Mouse (Mus musculus) CH12F3 (cell line): ENCODE results near the gene Ptpn6.

ENCODE experiments used
- in situ Hi-C: fragments of 300-500 bp; cut with MboI; formaldehyde crosslinking; loops from 2 replicates; pipeline ENCODE4 v1.14.3; 2020; ENCODE audit warnings: low sequenced_read_pairs

The Ptpn6 gene

DNA sequence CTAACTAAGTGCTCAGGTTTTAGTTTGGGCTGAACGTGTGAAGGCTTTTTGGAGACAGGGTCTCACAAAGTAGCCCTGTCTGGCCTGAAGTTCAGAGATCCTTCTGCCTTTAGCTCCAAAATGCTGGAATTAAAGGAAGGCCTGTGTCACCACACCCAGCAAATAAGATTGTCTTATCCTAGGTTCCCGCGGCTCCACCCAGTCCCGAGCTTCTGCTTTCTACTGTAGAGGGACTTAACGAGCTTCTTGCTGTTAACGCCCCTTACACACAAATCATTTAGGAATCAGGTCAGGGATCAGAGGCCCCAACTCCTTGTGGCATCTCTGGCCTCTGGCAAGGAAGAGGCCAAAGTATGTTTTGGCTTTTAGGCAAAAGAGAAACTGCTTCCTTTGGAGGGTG lies 66.4 kb downstream of the Ptpn6 start:
- in situ Hi-C loops, result no loop called here
